Mouse (Mus musculus) spleen, adult 2 months (tissue): Measurements from ENCODE around the gene Ubr4.

Source experiments
- CTCF ChIP-seq: fragments of 200-500 bp; IDR thresholded peaks from 2 replicates; pipeline ENCODE4 v1.5.1; 2011; ENCODE audit warnings: mild to moderate bottlenecking, inconsistent platforms; ENCODE audit not compliant: insufficient read depth, insufficient read length, insufficient replicate concordance; ENCODE audit errors: extremely low read depth
- POLR2A ChIP-seq: fragments of 200-500 bp; IDR thresholded peaks from 2 replicates; pipeline ENCODE4 v1.6.1; 2011; ENCODE audit warnings: low read depth, low read length, inconsistent platforms

- TF ChIP-seq CTCF (no peak), POLR2A (no peak)
Measured at GRCm38 (mm10) chr4:139491541-139492170, 139.2 kb downstream of the Ubr4 start.
